Mouse (Mus musculus): ENCODE measurements around the gene Sidt1. TPM values are rescaled to one million over a fixed set of nuclear protein-coding genes. Genes with fewer than 3 reads are reported as not detected.

The Sidt1 gene
- total RNA-seq (2022) = 10 to 100 TPM; 32.8 to 43.9 (median 39.7) TPM

DNA sequence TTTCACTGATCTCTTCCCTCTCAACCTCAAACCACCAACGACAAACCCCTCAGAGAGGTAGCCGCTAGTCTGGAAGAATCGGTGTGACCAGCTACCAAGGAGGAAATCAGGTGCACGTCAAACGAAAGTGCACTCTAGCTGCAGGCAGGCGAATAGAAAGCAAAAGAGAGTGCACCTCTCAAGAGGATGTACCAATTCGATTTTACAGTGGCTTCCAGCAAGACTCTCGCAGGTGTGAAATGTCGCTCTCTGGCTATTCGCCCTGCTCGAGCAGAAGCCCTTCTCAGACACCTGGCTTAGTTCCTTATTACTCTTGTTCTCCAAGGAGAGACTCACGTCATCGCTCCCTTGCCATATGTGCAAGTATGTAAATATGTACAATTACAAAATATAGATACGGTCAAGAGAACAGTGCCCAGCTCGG is at the start of gene Sidt1:
Sidt1 (minus strand) TSS at position 336 of the 424 bp plus-strand sequence.
- peak in 1 of 2 experiments; percentile 44 for DNase-seq (ENCODE audit: low spot score in 2 of 2)

- DNase-seq (ENCODE audit: low spot score in 2 of 2) = no peak
Measured at GRCm38 (mm10) chr16:44381578-44381977, 48.6 kb upstream of the Sidt1 start.

- no peak for DNase-seq (ENCODE audit: low spot score in 2 of 2)
Measured at GRCm38 (mm10) chr16:44380006-44380405, 47.0 kb upstream of the Sidt1 start.

DNA sequence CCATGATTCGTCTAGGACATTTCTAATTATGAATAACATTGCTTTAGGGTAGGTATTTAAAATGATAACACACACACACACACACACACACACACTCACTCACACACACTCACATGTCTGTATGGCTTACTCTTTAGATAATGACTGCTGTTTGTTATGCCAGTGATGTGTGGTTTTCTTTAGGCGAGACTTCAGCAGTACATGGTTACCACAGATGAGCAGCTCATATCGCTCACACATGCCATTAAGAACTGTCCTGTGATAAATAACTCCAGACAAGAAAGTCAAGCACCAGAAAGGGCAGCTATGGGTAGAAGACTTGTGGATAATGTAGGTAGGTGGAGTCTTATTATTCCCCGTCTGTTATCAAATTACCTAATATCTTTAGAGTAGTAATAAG is 42.5 kb upstream of the Sidt1 start:
- no peak for DNase-seq (ENCODE audit: low spot score in 2 of 2)

DNA sequence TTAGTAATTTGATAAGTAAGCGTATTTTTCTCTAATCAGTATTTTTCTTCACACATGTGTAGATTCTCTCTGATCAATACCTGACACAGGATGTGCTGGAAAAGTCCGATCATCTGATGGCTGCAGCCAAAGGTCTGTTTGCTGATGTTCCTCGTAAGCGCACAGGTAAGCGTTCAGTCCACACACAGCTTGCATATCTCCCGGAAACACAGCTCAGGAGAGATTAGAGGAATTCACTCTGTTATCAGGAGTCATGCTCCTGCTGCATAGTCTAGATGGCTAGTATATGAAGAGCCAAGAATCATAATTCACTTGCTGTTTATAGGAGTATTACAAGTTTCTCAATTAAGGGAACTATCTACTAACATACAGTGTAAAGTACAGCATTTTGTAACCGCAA is 32.5 kb upstream of the Sidt1 start:
- DNase-seq (ENCODE audit: low spot score in 2 of 2) = no peak

DNA sequence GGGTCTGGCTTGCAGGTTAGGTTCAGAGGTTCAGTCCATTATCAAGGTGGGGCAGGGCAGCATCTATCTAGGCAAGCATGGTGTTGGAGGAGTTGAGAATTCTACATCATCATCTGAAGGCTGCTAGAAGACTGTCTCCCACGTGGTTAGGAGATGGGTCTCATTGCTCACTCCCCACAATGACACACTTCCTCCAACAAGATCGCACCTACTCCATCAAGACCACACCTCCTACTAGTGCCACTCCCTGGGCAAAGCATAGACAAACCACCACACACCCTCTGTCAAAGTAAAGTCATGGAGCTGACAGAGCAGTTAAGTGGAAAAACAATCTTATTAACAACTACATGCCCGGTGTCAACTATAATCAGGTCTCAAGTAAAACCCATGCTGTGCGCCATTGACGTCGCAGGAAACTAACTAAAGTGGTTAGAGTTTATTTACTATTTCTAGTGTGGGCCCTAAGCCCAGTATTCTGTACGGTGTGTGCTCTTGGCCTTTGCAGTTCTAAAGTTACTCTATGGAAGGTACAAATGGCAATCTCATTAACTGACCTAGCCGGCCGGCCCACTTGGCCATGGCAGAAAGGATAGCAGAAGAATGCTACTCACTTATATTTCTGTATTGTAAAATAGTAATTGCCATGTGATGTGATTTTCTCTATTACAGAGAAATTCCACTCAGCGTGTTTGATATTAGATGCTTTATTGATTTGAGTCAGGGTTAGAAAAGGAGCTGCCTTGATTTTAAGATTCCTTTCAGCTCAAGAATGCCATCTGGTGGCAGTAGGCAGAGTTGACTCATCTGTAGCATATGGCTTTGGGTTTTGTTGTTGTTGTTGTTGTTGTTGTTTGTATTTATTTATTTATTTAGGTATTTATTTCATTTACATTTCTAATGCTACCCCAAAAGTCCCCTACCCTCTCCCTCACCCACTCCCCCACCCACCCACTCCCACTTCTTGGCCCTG is 29.2 kb upstream of the Sidt1 start:
- DNase-seq (ENCODE audit: low spot score in 2 of 2) = peak in 1 of 2 experiments; percentile 32

DNA sequence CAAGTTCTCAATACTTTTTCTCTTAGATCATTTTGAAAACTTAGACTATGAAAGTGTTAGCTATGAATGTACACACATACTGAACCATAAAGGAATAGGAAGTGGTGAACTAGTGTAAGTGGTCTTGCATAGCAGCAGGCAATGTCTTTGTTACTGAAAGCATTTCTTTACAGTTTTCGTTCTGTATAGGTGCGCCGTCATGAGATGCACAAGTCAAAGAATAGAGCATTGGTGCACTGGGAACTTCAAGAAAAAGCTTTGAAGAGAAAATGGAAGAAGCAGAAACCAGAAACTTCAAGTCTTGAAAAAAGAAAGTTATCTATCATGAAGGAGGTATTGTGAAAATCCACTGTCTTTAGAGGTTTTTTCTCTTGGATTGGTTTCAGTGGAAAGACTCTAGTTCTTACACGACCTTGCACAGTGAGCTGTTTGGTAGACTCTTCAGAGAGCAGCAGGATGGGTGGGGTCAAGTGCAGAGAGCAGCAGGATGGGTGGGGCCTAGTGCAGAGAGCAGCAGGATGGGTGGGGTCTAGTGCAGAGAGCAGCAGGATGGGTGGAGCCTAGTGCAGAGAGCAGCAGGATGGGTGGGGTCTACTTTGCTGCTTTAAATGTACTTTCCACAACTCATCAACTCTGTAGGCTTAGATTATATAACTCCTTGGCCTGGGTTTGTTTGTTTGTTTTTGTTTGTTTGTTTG is 24.7 kb upstream of the Sidt1 start:
- no peak for DNase-seq (ENCODE audit: low spot score in 2 of 2)

- DNase-seq (ENCODE audit: low spot score in 2 of 2) = no peak
Measured at GRCm38 (mm10) chr16:44356291-44356690, 23.3 kb upstream of the Sidt1 start.

DNA sequence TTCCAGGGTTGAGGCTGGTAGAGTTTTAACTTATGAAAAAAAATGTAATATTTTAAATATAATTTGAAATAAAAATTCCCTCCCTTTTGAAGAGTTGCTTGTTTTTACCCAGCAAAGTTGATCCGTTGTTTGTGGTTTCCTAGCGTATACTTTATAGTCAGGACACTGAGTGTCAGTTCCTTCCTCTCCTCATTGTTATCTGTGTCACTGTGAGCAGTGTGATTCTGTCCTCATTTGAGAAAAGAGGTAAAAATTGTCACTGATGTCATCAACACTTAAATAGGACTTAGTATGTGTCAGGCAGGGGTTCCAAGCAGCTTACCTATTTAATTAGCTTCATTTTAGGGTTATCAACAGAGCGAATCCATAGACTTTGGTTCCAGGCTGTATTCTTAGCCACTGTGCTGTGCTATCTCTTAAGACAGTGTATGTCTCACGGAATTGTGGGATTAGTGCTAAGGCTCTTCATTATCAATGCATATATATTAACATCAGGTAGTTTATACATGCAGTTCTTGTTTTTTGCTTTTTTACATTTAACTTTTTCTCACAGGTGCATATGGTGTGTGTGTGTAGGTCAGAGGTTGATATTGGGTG is 16.9 kb upstream of the Sidt1 start:
- no peak for DNase-seq (ENCODE audit: low spot score in 2 of 2)

- DNase-seq (ENCODE audit: low spot score in 2 of 2) = peak; percentile 85 to 90
Measured at GRCm38 (mm10) chr16:44347071-44347901, 14.3 kb upstream of the Sidt1 start, which contains the start of gene Spice1. TSS of gene Spice1 (plus strand) at chr16:44347121.

DNA sequence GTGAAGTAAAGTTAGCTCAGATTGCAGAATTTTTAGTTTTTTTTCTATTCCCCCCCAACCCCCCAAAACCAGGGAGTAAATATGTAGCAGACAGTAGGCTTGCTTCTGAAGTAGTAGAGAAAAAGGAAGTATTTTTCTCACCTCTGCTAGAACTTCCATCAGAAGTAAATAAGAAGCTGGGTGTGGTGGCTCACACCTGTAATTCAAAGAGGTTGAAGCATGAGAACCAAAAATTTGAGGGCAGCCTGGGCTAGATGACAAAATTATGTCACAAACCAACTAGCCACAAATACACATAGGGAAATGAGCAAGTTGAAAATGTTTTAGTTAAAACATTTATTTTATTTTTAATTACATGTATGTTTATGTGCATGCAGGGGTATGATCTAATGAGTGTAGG is 4.5 kb upstream of the Sidt1 start:
- no peak for DNase-seq (ENCODE audit: low spot score in 2 of 2)

- DNase-seq (ENCODE audit: low spot score in 2 of 2) = peak in 1 of 2 experiments; percentile 32
Measured at GRCm38 (mm10) chr16:44331995-44332860, 768 bp downstream of the Sidt1 start.

- no peak for DNase-seq (ENCODE audit: low spot score in 2 of 2)
Measured at GRCm38 (mm10) chr16:44331671-44331994, 1.4 kb downstream of the Sidt1 start.

GRCm38 (mm10) chr16:44331154-44331553 is 1.8 kb downstream of the Sidt1 start:
- DNase-seq (ENCODE audit: low spot score in 2 of 2) = no peak

DNA sequence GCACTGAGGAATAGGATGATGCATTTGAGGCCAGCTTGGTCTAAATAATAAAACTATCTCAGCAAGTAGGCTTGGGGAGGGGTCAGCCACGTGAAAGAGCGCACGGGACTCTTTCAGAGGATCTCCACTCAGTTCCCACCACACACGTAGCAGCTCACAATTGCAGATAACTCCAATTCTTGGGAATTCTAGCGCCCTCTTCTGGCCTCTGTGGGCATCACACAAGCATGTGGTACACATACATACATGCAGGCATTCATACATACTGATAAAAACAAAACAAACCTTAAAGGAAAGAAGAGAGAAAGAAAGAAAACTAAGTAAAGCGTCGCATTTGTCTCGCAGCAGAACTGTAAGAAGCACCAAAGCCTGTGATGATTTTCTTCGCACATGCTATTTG is 2.3 kb downstream of the Sidt1 start:
- DNase-seq (ENCODE audit: low spot score in 2 of 2) = no peak

- no peak for DNase-seq (ENCODE audit: low spot score in 2 of 2)
Measured at GRCm38 (mm10) chr16:44328644-44329043, 4.4 kb downstream of the Sidt1 start.

GRCm38 (mm10) chr16:44320232-44320631 is 12.8 kb downstream of the Sidt1 start:
- no peak for DNase-seq (ENCODE audit: low spot score in 2 of 2)

GRCm38 (mm10) chr16:44316350-44316749 is 16.6 kb downstream of the Sidt1 start:
- DNase-seq (ENCODE audit: low spot score in 2 of 2) = no peak

DNA sequence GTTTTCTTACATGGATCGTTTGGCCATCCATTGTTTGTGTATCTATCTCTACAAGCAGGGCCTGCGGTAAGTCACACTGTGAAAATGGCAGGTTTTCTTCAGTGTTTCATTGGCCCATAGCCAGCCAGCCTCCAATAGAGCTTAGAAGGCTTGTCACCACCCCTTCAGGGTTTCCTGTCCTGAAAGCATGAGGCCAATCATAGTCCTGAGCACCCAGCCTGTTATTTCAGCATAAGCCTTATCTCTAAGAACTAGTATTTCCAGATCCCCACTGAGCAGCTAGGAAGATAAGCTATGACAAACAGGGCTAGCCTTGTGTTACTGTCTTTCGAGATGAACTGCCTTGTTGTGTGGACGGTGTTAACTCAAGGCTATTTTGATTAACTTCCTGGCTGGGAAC is 19.6 kb downstream of the Sidt1 start:
- DNase-seq (ENCODE audit: low spot score in 2 of 2) = no peak

DNA sequence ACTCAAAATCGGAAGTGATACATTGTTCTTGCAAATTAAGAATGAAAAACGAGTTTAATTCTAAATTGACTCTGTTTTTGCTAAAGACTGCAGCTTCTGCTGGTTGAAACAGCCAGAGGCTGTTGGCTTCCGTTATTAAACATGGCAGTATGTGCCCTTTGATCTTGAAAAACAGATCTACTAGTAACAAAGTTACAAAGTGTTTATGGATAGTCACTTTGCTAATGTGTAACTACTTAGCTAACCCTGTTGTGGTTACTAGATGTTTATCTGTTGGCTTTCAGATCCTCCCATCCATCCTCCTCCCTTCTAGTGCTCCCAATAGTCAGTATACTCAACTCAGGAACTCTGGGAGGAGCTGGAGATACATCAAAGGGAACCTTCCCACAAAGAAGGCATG is 27.4 kb downstream of the Sidt1 start:
- no peak for DNase-seq (ENCODE audit: low spot score in 2 of 2)

Data from layer of hippocampus, adult 8-10 months (tissue).